Mouse (Mus musculus): Measurements from ENCODE around the gene Fam117a. TPM values are rescaled to one million over a fixed set of nuclear protein-coding genes. Genes with fewer than 3 reads are reported as not detected.

Gene Fam117a
- polyA plus RNA-seq, 1 experiment from 2014 or later, result 5.5 TPM

- ATAC-seq, result no peak
- H3K27ac ChIP-seq (ENCODE audit: low read depth, low read length), result no peak overlapping the region
- H3K4me2 ChIP-seq (replicated peaks; ENCODE audit: low read depth), result no peak overlapping the region
- no peak for TF ChIP-seq CTCF (IDR thresholded peaks at IDR 0.05; ENCODE audit: low read depth)
- no peaks in the 10 kb centered on the region for H3K4me1 ChIP-seq (replicated peaks; ENCODE audit: control insufficient read depth, insufficient read depth, low read length)
- H3K27me3 ChIP-seq (replicated peaks; ENCODE audit: control insufficient read depth, insufficient read depth, low read length), result no peaks in the 10 kb centered on the region
- 38% methylated on average over 3 of the region's 3 CpGs for WGBS
- no peak overlapping the region for H3K9ac ChIP-seq (ENCODE audit: low read depth, low read length)
- peaks cover 3% of the 10 kb centered on the region; the same call in 1 of the 2 replicates for H3K36me3 ChIP-seq (ENCODE audit: control insufficient read depth, insufficient read depth)
- no peak overlapping the region for H3K4me3 ChIP-seq (ENCODE audit: low read depth, low read length)
- H3K9me3 ChIP-seq (ENCODE audit: control insufficient read depth), result no peaks in the 10 kb centered on the region
Observed at GRCm38 (mm10) chr11:95358263-95358662, 21.4 kb downstream of the Fam117a start.

GRCm38 (mm10) chr11:95364388-95364787 is 27.6 kb downstream of the Fam117a start:
- no peak overlapping the region for H3K4me3 ChIP-seq (ENCODE audit: low read depth, low read length)
- ATAC-seq, result no peak
- H3K4me1 ChIP-seq (replicated peaks; ENCODE audit: control insufficient read depth, insufficient read depth, low read length), result no peaks in the 10 kb centered on the region
- no peak overlapping the region for H3K27ac ChIP-seq (ENCODE audit: low read depth, low read length)
- no peak for TF ChIP-seq CTCF (IDR thresholded peaks at IDR 0.05; ENCODE audit: low read depth)
- H3K27me3 ChIP-seq (replicated peaks; ENCODE audit: control insufficient read depth, insufficient read depth, low read length), result no peaks in the 10 kb centered on the region
- peaks cover 3% of the 10 kb centered on the region; the same call in 1 of the 2 replicates for H3K36me3 ChIP-seq (ENCODE audit: control insufficient read depth, insufficient read depth)
- no peaks in the 10 kb centered on the region for H3K9me3 ChIP-seq (ENCODE audit: control insufficient read depth)
- H3K9ac ChIP-seq (ENCODE audit: low read depth, low read length), result no peak overlapping the region
- H3K4me2 ChIP-seq (replicated peaks; ENCODE audit: low read depth), result no peak overlapping the region
- 75% methylated on average over 5 of the region's 5 CpGs for whole genome bisulfite sequencing

GRCm38 (mm10) chr11:95365596-95365995 is 28.8 kb downstream of the Fam117a start:
- Histone ChIP-seq H3K27me3 (replicated peaks; ENCODE audit: control insufficient read depth, insufficient read depth, low read length) (no peaks in the 10 kb centered on the region), H3K9ac (ENCODE audit: low read depth, low read length) (no peak overlapping the region), H3K9me3 (ENCODE audit: control insufficient read depth) (no peaks in the 10 kb centered on the region), H3K27ac (ENCODE audit: low read depth, low read length) (peak overlapping the region; percentile 2), H3K36me3 (ENCODE audit: control insufficient read depth, insufficient read depth) (no peaks in the 10 kb centered on the region; the same call in 1 of the 2 replicates), H3K4me2 (replicated peaks; ENCODE audit: low read depth) (no peak overlapping the region), H3K4me1 (replicated peaks; ENCODE audit: control insufficient read depth, insufficient read depth, low read length) (no peaks in the 10 kb centered on the region), H3K4me3 (ENCODE audit: low read depth, low read length) (no peak overlapping the region)
- no peak for TF ChIP-seq CTCF (IDR thresholded peaks at IDR 0.05; ENCODE audit: low read depth)
- 0 out of 2 replicates have a peak, but pooled peaks have one; percentile 24 for ATAC-seq
- 63% methylated on average over 10 of the region's 10 CpGs for WGBS

DNA sequence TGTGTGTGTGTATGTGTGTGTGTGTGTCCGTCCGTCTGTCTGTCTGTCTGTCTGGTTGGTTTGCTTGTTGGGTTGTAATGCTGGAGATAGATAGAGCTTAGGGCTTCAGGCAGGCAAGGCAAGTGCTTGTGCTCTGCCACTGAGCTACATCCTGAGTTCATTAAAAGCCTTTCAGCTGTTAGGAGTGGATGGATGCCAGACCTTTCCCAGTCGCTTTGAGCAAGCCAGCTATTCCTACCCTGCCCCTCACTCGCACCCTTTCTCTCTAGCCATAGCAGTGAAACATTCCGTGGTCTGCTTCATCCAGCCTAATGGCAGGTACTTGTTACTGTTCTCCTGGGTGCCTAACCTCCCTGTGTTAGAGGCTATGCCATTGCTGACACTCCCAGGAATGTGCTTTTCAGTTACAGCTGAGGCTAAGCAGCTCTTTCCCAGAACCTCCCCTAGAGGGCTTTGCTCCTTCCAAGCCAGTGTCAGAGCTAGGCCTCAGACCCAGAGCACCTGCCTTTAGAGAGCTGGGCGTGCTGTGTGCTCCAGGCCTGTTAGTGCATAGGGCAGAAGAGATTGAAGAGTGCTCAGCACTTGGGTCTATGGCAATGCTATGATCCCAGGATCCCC is 29.6 kb downstream of the Fam117a start:
- TF ChIP-seq CTCF (IDR thresholded peaks at IDR 0.05; ENCODE audit: low read depth), result peak; percentile 56
- no peak overlapping the region for H3K4me3 ChIP-seq (ENCODE audit: low read depth, low read length)
- H3K9me3 ChIP-seq (ENCODE audit: control insufficient read depth), result no peaks in the 10 kb centered on the region
- 0 out of 2 replicates have a peak, but pooled peaks have one; percentile 11 for ATAC-seq
- H3K27ac ChIP-seq (ENCODE audit: low read depth, low read length), result peak overlapping the region; percentile 54
- H3K4me1 ChIP-seq (replicated peaks; ENCODE audit: control insufficient read depth, insufficient read depth, low read length), result no peaks in the 10 kb centered on the region
- no peak overlapping the region for H3K9ac ChIP-seq (ENCODE audit: low read depth, low read length)
- H3K4me2 ChIP-seq (replicated peaks; ENCODE audit: low read depth), result no peak overlapping the region
- 73% methylated on average over 6 of the region's 6 CpGs for WGBS
- H3K27me3 ChIP-seq (replicated peaks; ENCODE audit: control insufficient read depth, insufficient read depth, low read length), result no peaks in the 10 kb centered on the region
- H3K36me3 ChIP-seq (ENCODE audit: control insufficient read depth, insufficient read depth), result no peaks in the 10 kb centered on the region; the same call in 1 of the 2 replicates

- Histone ChIP-seq H3K4me3 (ENCODE audit: low read depth, low read length) (no peak overlapping the region), H3K36me3 (ENCODE audit: control insufficient read depth, insufficient read depth) (peaks cover under 1% of the 10 kb centered on the region), H3K4me2 (replicated peaks; ENCODE audit: low read depth) (no peak overlapping the region), H3K27ac (ENCODE audit: low read depth, low read length) (no peak overlapping the region), H3K27me3 (replicated peaks; ENCODE audit: control insufficient read depth, insufficient read depth, low read length) (no peaks in the 10 kb centered on the region), H3K4me1 (replicated peaks; ENCODE audit: control insufficient read depth, insufficient read depth, low read length) (no peaks in the 10 kb centered on the region), H3K9ac (ENCODE audit: low read depth, low read length) (no peak overlapping the region), H3K9me3 (ENCODE audit: control insufficient read depth) (no peaks in the 10 kb centered on the region)
- ATAC-seq, result no peak
- 79% methylated on average over 8 of the region's 8 CpGs for WGBS
- TF ChIP-seq CTCF (IDR thresholded peaks at IDR 0.05; ENCODE audit: low read depth), result no peak
Observed at GRCm38 (mm10) chr11:95367011-95367735, 30.4 kb downstream of the Fam117a start.

DNA sequence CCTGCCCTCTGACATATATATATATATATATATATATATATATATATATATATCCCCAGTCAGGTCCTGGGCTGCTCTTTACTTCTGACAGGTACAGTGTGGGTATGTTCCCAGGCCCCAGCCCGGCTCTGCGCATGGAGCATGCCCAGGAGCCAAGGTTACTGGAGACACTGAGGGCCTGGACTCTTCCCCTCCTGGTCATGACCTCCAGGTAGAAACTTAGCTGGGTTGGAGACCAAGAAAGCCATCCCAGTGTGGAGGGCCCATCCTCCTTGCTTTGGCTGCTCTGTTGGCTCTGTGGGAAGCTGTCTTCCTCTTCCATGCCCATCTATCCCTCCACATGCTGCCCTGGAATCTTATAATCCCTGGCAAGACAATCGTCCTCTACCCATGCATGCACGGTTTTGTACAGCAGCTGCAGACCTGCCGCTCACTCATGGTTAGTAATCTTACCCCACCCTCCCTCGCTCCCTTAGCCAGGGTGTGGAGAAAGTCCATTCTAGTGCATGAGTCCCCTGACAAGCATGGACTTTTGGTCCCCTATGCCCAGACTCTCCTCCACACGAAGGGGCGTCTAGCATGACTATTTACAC is 31.5 kb downstream of the Fam117a start:
- no peak for ATAC-seq
- H3K27ac ChIP-seq (ENCODE audit: low read depth, low read length), result no peak overlapping the region
- H3K9me3 ChIP-seq (ENCODE audit: control insufficient read depth), result no peaks in the 10 kb centered on the region
- no peak overlapping the region for H3K4me2 ChIP-seq (replicated peaks; ENCODE audit: low read depth)
- no peak overlapping the region for H3K9ac ChIP-seq (ENCODE audit: low read depth, low read length)
- WGBS, result 75% methylated on average over 8 of the region's 8 CpGs
- TF ChIP-seq CTCF (IDR thresholded peaks at IDR 0.05; ENCODE audit: low read depth), result no peak
- no peak overlapping the region for H3K4me3 ChIP-seq (ENCODE audit: low read depth, low read length)
- H3K4me1 ChIP-seq (replicated peaks; ENCODE audit: control insufficient read depth, insufficient read depth, low read length), result no peaks in the 10 kb centered on the region
- H3K27me3 ChIP-seq (replicated peaks; ENCODE audit: control insufficient read depth, insufficient read depth, low read length), result no peaks in the 10 kb centered on the region
- H3K36me3 ChIP-seq (ENCODE audit: control insufficient read depth, insufficient read depth), result peaks cover 12% of the 10 kb centered on the region

Data from intestine, postnatal 0 days (tissue).